Mouse (Mus musculus): ENCODE measurements around the gene Il27ra.
"Not testable (repeated sequence)": the region's sequence is repeated elsewhere in the genome, so short reads cannot be mapped to it uniquely, and the experiment has no call there.

Il27ra gene

GRCm38 (mm10) chr8:84012499-84013165, 29.8 kb downstream of the Il27ra start:
- DNase-seq: no peak

GRCm38 (mm10) chr8:84011705-84012498, 30.5 kb downstream of the Il27ra start, which contains the start of gene 2210011C24Rik:
2210011C24Rik (minus strand) TSS chr8:84012171.
- no peak for DNase-seq

GRCm38 (mm10) chr8:84010625-84011611, 31.5 kb downstream of the Il27ra start:
- peak; percentile 75 for DNase-seq

- DNase-seq: peak; percentile 84
Measured at GRCm38 (mm10) chr8:84009876-84010275, 32.5 kb downstream of the Il27ra start.

- DNase-seq: no peak
Measured at GRCm38 (mm10) chr8:84008362-84008761, 34.0 kb downstream of the Il27ra start.

GRCm38 (mm10) chr8:84005502-84005901, 36.9 kb downstream of the Il27ra start:
- DNase-seq: not testable (repeated sequence)

GRCm38 (mm10) chr8:84004533-84005201, 37.7 kb downstream of the Il27ra start:
- DNase-seq: peak; percentile 97

- DNase-seq: no peak
Measured at GRCm38 (mm10) chr8:84003612-84004246, 38.7 kb downstream of the Il27ra start.

GRCm38 (mm10) chr8:84002957-84003611, 39.3 kb downstream of the Il27ra start:
- DNase-seq: no peak

- DNase-seq: no peak
Measured at GRCm38 (mm10) chr8:84001281-84002000, 40.9 kb downstream of the Il27ra start, which contains the start of gene 1700067K01Rik. 1700067K01Rik (plus strand) TSS chr8:84001502.

GRCm38 (mm10) chr8:83999825-84000224, 42.6 kb downstream of the Il27ra start:
- DNase-seq: no peak

- peak; percentile 18 for DNase-seq
Measured at GRCm38 (mm10) chr8:83999057-83999705, 43.2 kb downstream of the Il27ra start.

- DNase-seq: peak; percentile 83
Measured at GRCm38 (mm10) chr8:83998231-83999056, 43.9 kb downstream of the Il27ra start.

GRCm38 (mm10) chr8:83997511-83998141, 44.8 kb downstream of the Il27ra start, which contains the start of gene Samd1:
Samd1 (plus strand) TSS chr8:83997672.
- peak; percentile 67 for DNase-seq

GRCm38 (mm10) chr8:83996567-83997505, 45.6 kb downstream of the Il27ra start:
- peak; percentile 86 for DNase-seq

- DNase-seq: peak; percentile 24
Measured at GRCm38 (mm10) chr8:83995973-83996372, 46.4 kb downstream of the Il27ra start.

- no peak for DNase-seq
Measured at GRCm38 (mm10) chr8:83994030-83994429, 48.4 kb downstream of the Il27ra start.
